Mouse (Mus musculus) heart, embryonic 13.5 days (tissue): ENCODE measurements around the gene Abhd12b. TPM values are rescaled to one million over a fixed set of nuclear protein-coding genes. Genes with fewer than 3 reads are reported as not detected.
"Not testable (repeated sequence)": the region's sequence is repeated elsewhere in the genome, so short reads cannot be mapped to it uniquely, and the experiment has no call there.

Experiments used
- ATAC-seq: fragments of 200-750 bp; cut with Nextera tagmentation; 2 replicates; pipeline ENCODE4 v1.8.0; 2017; ENCODE audit warnings: moderate TSS enrichment; ENCODE audit not compliant: insufficient number of reproducible peaks, low FRiP score, low TSS enrichment; ENCODE audit errors: extremely low read depth
- H3K27ac ChIP-seq: fragments of 300-500 bp; sonication (generic); replicated peaks from 2 replicates; pipeline ENCODE4 v1.5.1; 2015; ENCODE audit warnings: moderate library complexity, mild to moderate bottlenecking, inconsistent platforms
- H3K27me3 ChIP-seq: fragments of 300-500 bp; sonication (generic); replicated peaks from 2 replicates; pipeline ENCODE4 v1.6.1; 2015; ENCODE audit warnings: mild to moderate bottlenecking, inconsistent platforms
- H3K36me3 ChIP-seq: fragments of 300-500 bp; sonication (generic); 2 replicates; pipeline ENCODE4 v1.6.1; 2015; ENCODE audit warnings: mild to moderate bottlenecking, inconsistent platforms
- H3K4me1 ChIP-seq: fragments of 300-500 bp; sonication (generic); 2 replicates; pipeline ENCODE4 v1.6.1; 2015; ENCODE audit warnings: inconsistent platforms
- H3K4me2 ChIP-seq: fragments of 300-500 bp; sonication (generic); 2 replicates; pipeline ENCODE4 v1.6.1; 2015; ENCODE audit warnings: inconsistent platforms, mild to moderate bottlenecking, moderate library complexity
- H3K4me3 ChIP-seq: fragments of 300-500 bp; sonication (generic); 2 replicates; pipeline ENCODE4 v1.5.1; 2015; ENCODE audit warnings: moderate library complexity, mild to moderate bottlenecking, inconsistent platforms
- H3K9ac ChIP-seq: fragments of 300-500 bp; sonication (generic); 2 replicates; pipeline ENCODE4 v1.6.1; 2015; ENCODE audit warnings: inconsistent platforms, mild to moderate bottlenecking, moderate library complexity
- H3K9me3 ChIP-seq: fragments of 300-500 bp; sonication (generic); 2 replicates; pipeline ENCODE4 v1.6.1; 2016; ENCODE audit warnings: inconsistent platforms
- WGBS: fragments of 180-500 bp; shearing (Covaris S2); methylation state at CpG from one replicate; pipeline ENCODE4 v1.1.7; 2015; ENCODE audit warnings: mixed read lengths; 5-methylcytosine and 5-hydroxymethylcytosine counted together
- polyA plus RNA-seq: library from polyadenylated mRNA; unstranded; fragments of >200 nt; fragmentation: Nextera tagmentation; extraction: Ambion mirVana; gene quantifications from 2 replicates; pipeline ENCODE4 v1.2.1, GENCODE M21; 2015

The Abhd12b gene
- polyA plus RNA-seq, 1 experiment from 2014 or later: not detected

- Histone ChIP-seq H3K27ac (no peak overlapping the region), H3K9ac (no peak overlapping the region), H3K4me1 (peaks cover 11% of the 10 kb centered on the region), H3K27me3 (no peaks in the 10 kb centered on the region), H3K4me3 (no peak overlapping the region), H3K36me3 (no peaks in the 10 kb centered on the region), H3K4me2 (no peak overlapping the region), H3K9me3 (no peaks in the 10 kb centered on the region)
- ATAC-seq: no peak
- WGBS: 65% methylated on average over 4 of the region's 4 CpGs
Observed at GRCm38 (mm10) chr12:70139871-70140270, 14.1 kb upstream of the Abhd12b start.

GRCm38 (mm10) chr12:70140542-70140941 lies 13.4 kb upstream of the Abhd12b start:
- Histone ChIP-seq H3K4me1 (peaks cover 15% of the 10 kb centered on the region), H3K9me3 (no peaks in the 10 kb centered on the region), H3K27me3 (no peaks in the 10 kb centered on the region), H3K4me2 (no peak overlapping the region), H3K27ac (no peak overlapping the region), H3K36me3 (no peaks in the 10 kb centered on the region), H3K9ac (no peak overlapping the region), H3K4me3 (no peak overlapping the region)
- 94% methylated on average over 5 of the region's 5 CpGs for WGBS
- ATAC-seq: no peak

DNA sequence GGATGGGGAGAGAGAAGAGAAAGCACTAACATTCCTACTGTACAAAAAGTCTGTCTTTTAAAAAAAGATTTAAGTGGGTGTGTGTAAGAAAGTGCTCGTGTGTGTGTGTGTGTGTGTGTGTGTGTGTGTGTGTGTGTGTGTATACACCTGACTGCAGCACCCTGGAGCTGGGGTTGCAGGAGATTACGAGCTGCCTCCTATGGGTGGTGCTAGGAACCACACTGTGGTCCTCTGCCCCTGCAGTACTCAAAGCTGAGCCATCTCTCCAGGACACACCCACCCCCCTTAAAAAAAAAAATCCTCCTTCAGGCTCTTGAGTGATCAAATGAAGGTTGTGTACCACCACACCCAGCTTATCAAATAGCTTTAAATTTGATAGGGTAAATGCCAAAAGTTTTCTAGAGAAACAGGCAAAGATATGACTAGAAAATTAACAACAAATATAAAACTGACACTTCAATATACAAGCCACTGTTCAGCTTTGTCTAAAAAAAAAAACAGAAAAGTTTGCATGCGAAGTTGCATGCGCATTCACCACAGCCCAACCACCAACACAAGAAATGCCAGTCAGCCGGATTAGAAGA lies 12.9 kb upstream of the Abhd12b start:
- Histone ChIP-seq H3K9ac (no peak overlapping the region), H3K27me3 (no peaks in the 10 kb centered on the region), H3K4me1 (peaks cover 15% of the 10 kb centered on the region), H3K36me3 (no peaks in the 10 kb centered on the region), H3K4me2 (no peak overlapping the region), H3K27ac (no peak overlapping the region), H3K9me3 (no peaks in the 10 kb centered on the region), H3K4me3 (no peak overlapping the region)
- WGBS: 79% methylated on average over 5 of the region's 5 CpGs
- ATAC-seq: no peak

DNA sequence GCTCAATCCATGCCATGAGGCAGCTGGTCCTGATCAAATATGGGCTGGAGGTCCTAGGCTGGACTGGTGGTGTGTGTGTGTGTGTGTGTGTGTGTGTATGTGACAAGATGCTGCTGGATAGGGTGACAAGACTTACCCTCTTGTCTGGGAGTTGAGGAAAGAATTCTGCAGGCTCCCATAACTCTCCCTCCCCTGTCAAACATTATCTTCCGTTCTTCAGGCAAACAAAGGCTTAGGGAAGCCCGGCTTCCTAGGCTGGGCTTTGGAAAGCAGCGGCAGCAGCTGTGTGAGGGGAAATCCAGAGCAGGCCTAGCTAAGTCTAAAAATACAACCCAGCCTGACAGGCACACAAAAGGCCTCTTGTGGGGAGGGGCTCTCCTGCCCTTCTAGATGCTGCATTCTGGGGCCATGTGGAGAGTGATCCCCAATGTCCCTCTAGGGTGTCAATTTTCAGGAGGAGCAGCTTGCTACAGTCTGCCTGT lies 9.8 kb upstream of the Abhd12b start:
- ATAC-seq: peak; percentile 62; the same call in 1 of the 2 replicates
- H3K4me3 ChIP-seq, H3K9me3 ChIP-seq, H3K27me3 ChIP-seq, H3K36me3 ChIP-seq: not testable (repeated sequence)
- Histone ChIP-seq H3K4me1 (peaks cover 29% of the 10 kb centered on the region), H3K9ac (peak overlapping the region; percentile 67), H3K4me2 (peak overlapping the region; percentile 22; the same call in 1 of the 2 replicates), H3K27ac (peak overlapping the region; percentile 89)
- 4% methylated on average over 3 of the region's 3 CpGs for WGBS

- 40% methylated on average over 20 of the region's 20 CpGs for WGBS
- H3K4me2 ChIP-seq: peak overlapping the region; percentile 32; the same call in 1 of the 2 replicates
- H3K9ac ChIP-seq: no peak overlapping the region
- peak overlapping the region; percentile 89 for H3K27ac ChIP-seq
- ATAC-seq: no peak
- H3K9me3 ChIP-seq: no peaks in the 10 kb centered on the region
- peaks cover 29% of the 10 kb centered on the region for H3K4me1 ChIP-seq
- no peaks in the 10 kb centered on the region for H3K27me3 ChIP-seq
- H3K36me3 ChIP-seq: no peaks in the 10 kb centered on the region
- no peak overlapping the region for H3K4me3 ChIP-seq
Observed at GRCm38 (mm10) chr12:70144637-70145448, 9.1 kb upstream of the Abhd12b start.

DNA sequence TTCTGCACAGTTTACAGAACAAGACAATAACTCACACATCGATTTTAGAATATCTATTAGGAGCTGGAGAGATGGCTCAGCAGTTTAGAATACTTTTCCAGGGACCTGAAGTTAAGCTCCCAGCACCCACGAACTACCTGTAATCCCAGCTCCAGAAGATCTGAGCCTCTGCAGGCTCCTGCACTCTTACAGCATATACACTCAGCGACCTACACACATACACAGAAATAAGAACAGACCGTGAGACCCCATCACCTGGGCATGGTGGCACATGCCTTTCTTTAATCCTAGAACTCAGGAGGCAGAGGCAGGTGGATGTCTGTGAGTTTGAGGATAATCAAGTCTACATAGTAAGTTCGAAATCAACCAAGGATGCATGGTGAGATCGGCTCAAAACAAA lies 8.4 kb upstream of the Abhd12b start:
- WGBS: 83% methylated on average over 6 of the region's 6 CpGs
- no peaks in the 10 kb centered on the region for H3K9me3 ChIP-seq
- no peaks in the 10 kb centered on the region for H3K27me3 ChIP-seq
- no peak overlapping the region for H3K27ac ChIP-seq
- H3K9ac ChIP-seq: no peak overlapping the region
- H3K4me1 ChIP-seq: peaks cover 29% of the 10 kb centered on the region
- H3K4me2 ChIP-seq: no peak overlapping the region
- H3K36me3 ChIP-seq: no peaks in the 10 kb centered on the region
- ATAC-seq: no peak
- no peak overlapping the region for H3K4me3 ChIP-seq

DNA sequence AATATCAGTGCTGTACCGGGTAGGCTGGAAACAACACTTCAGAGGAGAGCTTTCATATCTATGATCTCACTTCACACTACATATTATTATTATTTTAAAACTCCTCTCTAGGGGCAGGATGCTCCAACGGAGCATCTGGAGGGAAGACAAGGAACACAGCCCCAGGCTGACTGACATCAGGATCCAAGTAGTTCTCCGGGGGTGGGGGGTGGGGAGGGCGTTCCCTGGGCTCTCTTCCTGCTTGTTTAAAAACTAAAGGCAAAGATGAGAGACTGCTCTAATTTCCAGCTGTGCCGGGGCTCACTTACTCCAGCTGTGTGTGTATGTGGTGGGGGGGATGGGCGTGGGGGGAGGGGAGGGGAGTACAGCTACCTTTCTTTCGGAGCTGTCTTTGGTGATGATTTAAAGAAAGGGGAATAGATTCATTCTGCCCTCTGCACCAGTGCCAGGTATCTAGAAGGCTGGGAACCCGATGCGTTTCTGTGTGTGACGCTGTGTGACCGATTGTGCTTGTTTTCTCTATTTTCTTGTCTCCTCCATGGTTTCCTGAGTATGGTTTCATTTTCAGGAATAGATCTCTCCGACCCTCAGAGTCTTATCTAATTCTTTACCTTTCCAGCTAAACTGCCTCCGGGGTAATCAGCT lies 5.8 kb upstream of the Abhd12b start:
- peak overlapping the region; percentile 77 for H3K9ac ChIP-seq
- no peak overlapping the region for H3K27ac ChIP-seq
- ATAC-seq: no peak

DNA sequence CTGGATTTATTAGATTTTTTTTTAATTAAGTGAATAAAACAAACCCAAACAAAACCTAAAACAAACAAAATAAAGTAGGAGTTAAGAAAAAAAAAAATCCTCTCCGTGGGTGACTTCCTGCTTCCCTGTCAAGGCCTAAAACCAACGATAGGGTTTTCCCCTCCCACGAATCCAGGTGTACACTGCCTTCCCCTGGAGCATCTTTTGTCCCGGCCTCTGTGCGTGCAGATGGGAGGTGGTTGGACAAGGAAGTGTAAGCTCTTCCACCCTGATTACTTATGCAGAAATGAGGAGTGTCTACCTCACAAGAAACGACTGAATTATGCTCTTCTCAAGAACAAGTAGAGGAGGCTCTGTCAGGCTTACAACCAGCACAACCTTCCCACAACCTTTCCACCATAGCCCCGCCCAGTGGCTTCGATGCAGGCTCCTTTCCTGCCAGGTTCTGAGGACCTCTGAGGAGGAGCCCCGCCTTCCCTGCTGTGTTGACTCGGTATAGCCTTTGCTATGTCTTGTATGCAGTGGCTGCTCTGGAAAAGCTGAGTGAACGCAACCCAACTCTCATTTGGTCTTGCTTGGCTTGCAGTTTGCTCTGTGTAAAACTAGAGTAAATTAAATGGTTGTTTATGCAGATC lies 5.2 kb upstream of the Abhd12b start:
- WGBS: 14% methylated on average over 11 of the region's 11 CpGs
- H3K27me3 ChIP-seq: no peaks in the 10 kb centered on the region
- peaks cover 28% of the 10 kb centered on the region for H3K4me1 ChIP-seq
- ATAC-seq: no peak
- H3K4me2 ChIP-seq: peak overlapping the region; percentile 74
- no peak overlapping the region for H3K27ac ChIP-seq
- H3K9ac ChIP-seq: peak overlapping the region; percentile 77
- H3K4me3 ChIP-seq: peak overlapping the region; percentile 51
- no peaks in the 10 kb centered on the region for H3K9me3 ChIP-seq
- no peaks in the 10 kb centered on the region for H3K36me3 ChIP-seq

More for the DNA sequence above, 5.8 kb upstream of the Abhd12b start:
- peaks cover 29% of the 10 kb centered on the region for H3K4me1 ChIP-seq
- H3K36me3 ChIP-seq: no peaks in the 10 kb centered on the region
- WGBS: 7% methylated on average over 13 of the region's 13 CpGs
- peak overlapping the region; percentile 74 for H3K4me2 ChIP-seq
- H3K9me3 ChIP-seq: no peaks in the 10 kb centered on the region
- H3K27me3 ChIP-seq: no peaks in the 10 kb centered on the region
- peak overlapping the region; percentile 51 for H3K4me3 ChIP-seq

DNA sequence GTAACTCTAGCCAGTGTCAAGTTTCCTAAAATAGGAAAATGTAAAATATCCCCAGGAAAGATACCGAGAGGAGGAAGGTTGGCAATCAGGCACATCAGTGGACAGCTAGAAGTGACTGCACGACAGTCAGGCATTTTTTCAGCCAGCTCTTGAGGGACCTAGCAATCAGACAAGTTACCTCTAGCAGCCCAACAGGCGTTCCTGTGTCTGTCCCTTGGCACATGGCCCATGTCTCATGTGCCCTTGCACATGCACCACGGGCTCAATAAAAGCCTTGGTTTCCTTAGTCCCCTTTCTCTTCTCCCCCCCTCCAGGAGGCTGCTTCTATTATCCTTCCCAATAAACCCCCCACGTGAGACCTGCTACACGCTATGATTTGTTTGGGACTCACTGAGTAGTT lies 2.3 kb downstream of the Abhd12b start:
- no peaks in the 10 kb centered on the region for H3K4me1 ChIP-seq
- no peak overlapping the region for H3K4me3 ChIP-seq
- no peaks in the 10 kb centered on the region for H3K27me3 ChIP-seq
- ATAC-seq: no peak
- no peaks in the 10 kb centered on the region for H3K36me3 ChIP-seq
- H3K9ac ChIP-seq: no peak overlapping the region
- no peak overlapping the region for H3K27ac ChIP-seq
- H3K9me3 ChIP-seq: no peaks in the 10 kb centered on the region
- WGBS: 61% methylated on average over 6 of the region's 6 CpGs
- H3K4me2 ChIP-seq: no peak overlapping the region

- Histone ChIP-seq H3K36me3 (no peaks in the 10 kb centered on the region), H3K4me1 (no peaks in the 10 kb centered on the region), H3K9ac (no peak overlapping the region), H3K27ac (no peak overlapping the region), H3K9me3 (no peaks in the 10 kb centered on the region), H3K4me3 (no peak overlapping the region), H3K27me3 (no peaks in the 10 kb centered on the region), H3K4me2 (no peak overlapping the region)
- no peak for ATAC-seq
- 46% methylated on average over 5 of the region's 5 CpGs for WGBS
Observed at GRCm38 (mm10) chr12:70157292-70158066, 3.5 kb downstream of the Abhd12b start.
